Mouse (Mus musculus) megakaryocyte, embryonic 14.5 days (primary cell): ENCODE data around the gene Pald1.

ENCODE experiments used
- FLI1 ChIP-seq: IDR thresholded peaks from 2 replicates; pipeline ENCODE4 v1.6.1; 2012; ENCODE audit warnings: low read length, inconsistent platforms, mixed read lengths
- GATA1 ChIP-seq: IDR thresholded peaks from 3 replicates; pipeline ENCODE4 v1.6.1; 2012; ENCODE audit warnings: mixed read lengths, low read length, inconsistent platforms, borderline replicate concordance

GRCm38 (mm10) chr10:61402911-61403310 is 19.6 kb upstream of the Pald1 start:
- no peak for TF ChIP-seq GATA1
- TF ChIP-seq FLI1 = no peak
